Comparison of ENCODE assay signal across 8 mouse cellular contexts in the genomic region with DNA sequence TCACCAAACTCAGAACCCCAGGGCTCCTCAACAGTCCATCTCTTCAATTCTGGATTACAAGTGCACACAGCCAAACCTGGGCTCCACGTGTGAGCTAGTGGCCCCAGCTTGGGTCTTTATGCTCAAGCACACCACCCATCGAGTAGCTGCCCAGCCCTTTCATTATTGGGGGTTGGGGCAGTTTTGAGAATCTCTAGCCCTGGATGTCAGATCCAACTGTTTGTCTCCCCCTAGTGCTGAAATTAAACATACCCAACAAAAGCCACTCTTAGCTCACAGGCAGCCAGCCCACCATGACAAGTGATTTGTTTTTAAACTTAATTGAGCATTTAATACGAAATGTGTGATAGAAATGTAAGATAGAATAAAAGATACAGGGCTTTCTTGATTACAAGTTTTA. TPM values are rescaled to one million over a fixed set of nuclear protein-coding genes. Genes with fewer than 3 reads are reported as not detected.
DNase-seq lines count a peak whose midpoint lies in the region; ATAC-seq and TF ChIP-seq lines count a peak whose summit lies in the region.

No protein-coding gene starts in this region.

- H3K4me2 ChIP-seq in heart, postnatal 0 days (ENCODE audit: low read depth, low read length) = no peak overlapping the region

- TF ChIP-seq EP300 in heart, postnatal 0 days (IDR thresholded peaks at IDR 0.05; ENCODE audit: low read depth) = no peak

- H3K9me3 ChIP-seq in heart, postnatal 0 days (replicated peaks; ENCODE audit: control insufficient read depth, low read length) = no peaks in the 10 kb centered on the region
- H3K9me3 ChIP-seq in heart, embryonic 10.5 days = no peaks in the 10 kb centered on the region
- H3K9me3 ChIP-seq in G1E (replicated peaks) = no peaks in the 10 kb centered on the region

- ATAC-seq in heart, postnatal 0 days (ENCODE audit: insufficient read depth, low read depth) = no peak
- ATAC-seq in G1E (ENCODE audit: extremely low read depth, insufficient number of reproducible peaks, low FRiP score, poor library complexity, severe bottlenecking) = peak; percentile 48

- no peak overlapping the region for H3K4me3 ChIP-seq in heart, postnatal 0 days (ENCODE audit: low read depth, low read length)
- H3K4me3 ChIP-seq in heart, embryonic 10.5 days = no peak overlapping the region
- no peak overlapping the region; the same call in 1 of the 2 replicates for H3K4me3 ChIP-seq in G1E (ENCODE audit: low read depth, low read length)

- TF ChIP-seq CTCF in heart, postnatal 0 days (IDR thresholded peaks at IDR 0.05; ENCODE audit: low read depth) = peak; percentile 60
- no peak; the same call in 1 of the 2 replicates for TF ChIP-seq CTCF in G1E (IDR thresholded peaks at IDR 0.05; ENCODE audit: low read depth, low read length)

- H3K9ac ChIP-seq in heart, postnatal 0 days (replicated peaks; ENCODE audit: low read depth, low read length) = no peak overlapping the region

- peaks cover 46% of the 10 kb centered on the region for H3K36me3 ChIP-seq in heart, postnatal 0 days (replicated peaks; ENCODE audit: control insufficient read depth, insufficient read depth, low read length)
- H3K36me3 ChIP-seq in heart, embryonic 10.5 days = peaks cover 70% of the 10 kb centered on the region
- peaks cover 80% of the 10 kb centered on the region for H3K36me3 ChIP-seq in G1E (replicated peaks)

- no peak overlapping the region for H3K27ac ChIP-seq in heart, postnatal 0 days (ENCODE audit: low read depth)
- no peak overlapping the region for H3K27ac ChIP-seq in heart, embryonic 10.5 days

- no peaks in the 10 kb centered on the region for H3K27me3 ChIP-seq in heart, postnatal 0 days (ENCODE audit: control insufficient read depth, insufficient read depth, low read length)
- H3K27me3 ChIP-seq in heart, embryonic 10.5 days (ENCODE audit: insufficient read depth, poor library complexity, severe bottlenecking) = no peaks in the 10 kb centered on the region
- no peaks in the 10 kb centered on the region for H3K27me3 ChIP-seq in G1E (ENCODE audit: insufficient read depth, low read length)

- H3K4me1 ChIP-seq in heart, postnatal 0 days (ENCODE audit: control insufficient read depth, insufficient read depth) = peaks cover 16% of the 10 kb centered on the region
- peaks cover 19% of the 10 kb centered on the region for H3K4me1 ChIP-seq in heart, embryonic 10.5 days
- H3K4me1 ChIP-seq in G1E (ENCODE audit: insufficient read depth, low read depth, low read length) = peaks cover 42% of the 10 kb centered on the region

- WGBS in heart, postnatal 0 days = 42% methylated on average over 3 of the region's 3 CpGs
- 58% methylated on average over 3 of the region's 3 CpGs for WGBS in heart, embryonic 10.5 days

- DNase-seq in heart, postnatal 0 days (ENCODE audit: low spot score) = peak; percentile 24
- no peak for DNase-seq in heart, embryonic 10.5 days (ENCODE audit: low spot score)
- DNase-seq in 3T3-L1 (ENCODE audit: low read depth, low spot score) (peak; percentile 75), G1E (ENCODE audit: low spot score) (peak; percentile 51)
- peak; percentile 35 for DNase-seq in heart, postnatal 4 days
- no peak for DNase-seq in right cerebral cortex, postnatal 4 days
- no peak for DNase-seq in right cerebral cortex, adult 2 months (ENCODE audit: low spot score in 2 of 2)
- no peak for DNase-seq in layer of hippocampus, adult 9-10 months (ENCODE audit: low spot score)

RNA-seq across cellular contexts. Expression of a gene that starts 3.5 kb away (rescaled TPM):
- total RNA-seq in heart, postnatal 0 days (2014; rRNA removed; ENCODE audit: low replicate concordance) = 593 and 806 TPM in 2 replicates
- polyA plus RNA-seq in heart, postnatal 0 days (2015; fragmentation: Nextera tagmentation; extraction: Ambion mirVana) = 855 and 860 TPM in 2 replicates
- polyA plus RNA-seq in heart, embryonic 10.5 days (2016; fragmentation: Nextera tagmentation; extraction: Ambion mirVana) = 906 and 1,028 TPM in 2 replicates
- 1,073 and 1,187 TPM in 2 replicates for total RNA-seq in G1E (2014; fragmentation: Nextera tagmentation)
- 3,077 and 3,504 TPM in 2 replicates for total RNA-seq in G1E (2017)
- polyA plus RNA-seq in G1E (2012) = 210 and 249 TPM in 2 replicates
- 1,000 to 10,000 TPM; 1,107 to 1,128 TPM for total RNA-seq in heart, postnatal 4 days (2021)

Comparison
In these comparisons a context has a peak if more than half of its experiments do, and no peak if none do; other contexts are left out.
1. DNase-seq: peak in heart, postnatal 0 days (single experiment), 3T3-L1 (single experiment), G1E (single experiment) and heart, postnatal 4 days (single experiment); none in heart, embryonic 10.5 days (single experiment), right cerebral cortex, postnatal 4 days (single experiment), right cerebral cortex, adult 2 months (0 of 2) and layer of hippocampus, adult 9-10 months (single experiment).